Mouse (Mus musculus): ENCODE results near the gene Fam213b. TPM values are rescaled to one million over a fixed set of nuclear protein-coding genes. Genes with fewer than 3 reads are reported as not detected.
A peak's percentile ranks its signal among the peaks of the same experiment; 100 is the strongest.

Gene Fam213b
- polyA plus RNA-seq, 1 experiment from 2014 or later = 16.8 TPM

DNA sequence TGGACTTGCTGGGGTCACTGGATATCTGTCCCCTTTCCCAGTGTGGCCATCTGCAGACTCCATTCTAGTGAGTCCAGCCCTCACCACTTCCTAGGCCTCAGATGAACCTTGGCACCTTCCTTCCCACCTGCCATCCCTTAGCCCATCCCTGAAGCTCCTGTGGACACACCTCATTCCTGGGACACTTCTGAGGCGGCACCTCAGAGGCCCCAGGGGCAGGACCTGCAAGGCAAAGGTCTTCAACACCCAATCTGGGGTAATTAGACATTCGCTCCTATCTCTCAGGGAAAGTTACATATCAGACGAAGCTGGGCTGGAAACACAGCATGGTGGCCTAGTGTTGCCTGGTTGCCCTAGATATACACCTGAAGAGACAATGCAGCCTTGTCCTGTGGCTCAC is 15.8 kb upstream of the Fam213b start:
- Histone ChIP-seq H3K27ac (ENCODE audit: low read length) (no peak overlapping the region), H3K9me3 (ENCODE audit: low read length) (no peaks in the 10 kb centered on the region; the same call in 1 of the 2 replicates), H3K4me3 (ENCODE audit: low read depth, low read length) (no peak overlapping the region), H3K9ac (replicated peaks; ENCODE audit: low read depth) (no peak overlapping the region), H3K4me2 (replicated peaks; ENCODE audit: low read depth, low read length) (no peak overlapping the region), H3K27me3 (replicated peaks; ENCODE audit: insufficient read depth, low read length) (no peaks in the 10 kb centered on the region), H3K36me3 (ENCODE audit: insufficient read depth, low read length) (no peaks in the 10 kb centered on the region), H3K4me1 (ENCODE audit: insufficient read depth, low read depth, low read length) (peaks cover 9% of the 10 kb centered on the region; the same call in 1 of the 2 replicates)
- WGBS = 77% methylated on average over 3 of the region's 3 CpGs
- no peak for ATAC-seq
- TF ChIP-seq EP300 (IDR thresholded peaks at IDR 0.05) = no peak
- TF ChIP-seq CTCF (IDR thresholded peaks at IDR 0.05) = no peak
- no peak for DNase-seq (ENCODE audit: low spot score)

DNA sequence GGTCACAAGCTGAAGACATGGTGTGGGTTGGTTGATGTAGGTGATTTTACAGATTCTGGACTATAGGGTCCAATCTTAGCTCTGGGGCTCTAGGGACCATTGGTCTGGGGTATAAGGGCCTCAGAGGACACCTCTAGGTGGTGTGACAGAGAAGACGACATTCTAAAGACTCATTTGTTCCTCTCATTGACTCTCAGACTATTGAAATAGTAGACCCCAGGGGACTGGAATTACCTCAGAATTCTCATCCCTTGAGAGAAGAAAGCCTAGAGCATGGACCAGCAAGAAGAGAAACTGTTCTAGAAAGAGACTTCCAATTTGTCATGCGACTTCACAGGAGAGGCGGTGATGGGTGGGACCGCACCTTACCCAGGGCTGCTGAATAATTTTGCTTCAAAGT is 15.3 kb upstream of the Fam213b start:
- peaks cover 9% of the 10 kb centered on the region; the same call in 1 of the 2 replicates for H3K4me1 ChIP-seq (ENCODE audit: insufficient read depth, low read depth, low read length)
- DNase-seq (ENCODE audit: low spot score) = no peak
- H3K36me3 ChIP-seq (ENCODE audit: insufficient read depth, low read length) = no peaks in the 10 kb centered on the region
- no peak overlapping the region for H3K9ac ChIP-seq (replicated peaks; ENCODE audit: low read depth)
- H3K4me3 ChIP-seq (ENCODE audit: low read depth, low read length) = no peak overlapping the region
- H3K27ac ChIP-seq (ENCODE audit: low read length) = no peak overlapping the region
- no peak for ATAC-seq
- no peaks in the 10 kb centered on the region; the same call in 1 of the 2 replicates for H3K9me3 ChIP-seq (ENCODE audit: low read length)
- no peaks in the 10 kb centered on the region for H3K27me3 ChIP-seq (replicated peaks; ENCODE audit: insufficient read depth, low read length)
- TF ChIP-seq EP300 (IDR thresholded peaks at IDR 0.05) = no peak
- no peak for TF ChIP-seq CTCF (IDR thresholded peaks at IDR 0.05)
- WGBS = 92% methylated on average over 4 of the region's 4 CpGs
- no peak overlapping the region for H3K4me2 ChIP-seq (replicated peaks; ENCODE audit: low read depth, low read length)

DNA sequence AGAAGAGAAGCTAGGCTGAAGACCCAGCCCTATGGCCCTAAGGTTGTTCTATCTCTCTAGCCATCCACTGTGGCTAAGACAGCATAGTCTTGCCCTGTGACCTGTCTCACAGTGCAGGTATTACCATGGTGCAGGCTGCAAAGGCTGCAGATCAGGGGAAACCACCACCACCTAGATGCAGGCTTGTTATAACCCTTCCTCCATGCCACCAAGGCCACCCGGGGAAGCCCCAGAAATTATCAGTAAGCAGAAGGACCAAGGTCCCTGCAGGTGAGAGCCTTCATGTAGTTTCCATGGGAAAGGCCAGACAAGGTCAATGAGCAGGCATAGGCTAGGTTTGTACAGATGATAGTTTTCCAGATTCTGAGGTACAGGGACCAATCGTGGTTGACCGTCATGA is 14.9 kb upstream of the Fam213b start:
- WGBS = 96% methylated on average over 3 of the region's 3 CpGs
- TF ChIP-seq EP300 (IDR thresholded peaks at IDR 0.05) (no peak), CTCF (IDR thresholded peaks at IDR 0.05) (no peak)
- DNase-seq (ENCODE audit: low spot score) = no peak
- Histone ChIP-seq H3K27ac (ENCODE audit: low read length) (no peak overlapping the region), H3K4me3 (ENCODE audit: low read depth, low read length) (no peak overlapping the region), H3K36me3 (ENCODE audit: insufficient read depth, low read length) (no peaks in the 10 kb centered on the region), H3K4me2 (replicated peaks; ENCODE audit: low read depth, low read length) (no peak overlapping the region), H3K9me3 (ENCODE audit: low read length) (no peaks in the 10 kb centered on the region; the same call in 1 of the 2 replicates), H3K9ac (replicated peaks; ENCODE audit: low read depth) (no peak overlapping the region), H3K4me1 (ENCODE audit: insufficient read depth, low read depth, low read length) (peaks cover 9% of the 10 kb centered on the region; the same call in 1 of the 2 replicates), H3K27me3 (replicated peaks; ENCODE audit: insufficient read depth, low read length) (no peaks in the 10 kb centered on the region)
- no peak for ATAC-seq

DNA sequence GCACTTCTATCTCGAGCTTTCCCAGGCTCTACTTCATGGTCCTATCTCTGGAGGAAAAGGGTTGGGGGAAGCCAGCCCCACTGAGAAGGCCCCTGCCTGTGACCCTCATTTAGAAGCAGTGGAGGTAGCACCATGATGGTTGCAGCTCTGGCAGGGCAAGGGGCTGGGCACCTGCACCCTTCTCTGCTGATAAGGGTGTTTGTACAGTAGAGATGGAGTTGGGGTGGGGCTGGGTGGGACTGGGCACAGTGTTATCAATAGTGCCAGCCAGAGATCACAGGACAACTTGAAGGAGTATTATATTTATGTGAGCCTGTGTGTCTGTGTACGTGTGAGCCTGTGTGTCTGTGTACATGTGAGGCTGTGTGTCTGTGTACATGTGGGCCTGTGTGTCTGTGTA is 12.7 kb upstream of the Fam213b start:
- H3K9me3 ChIP-seq (ENCODE audit: low read length) = no peaks in the 10 kb centered on the region
- WGBS = 43% methylated on average over 2 of the region's 2 CpGs
- no peak overlapping the region for H3K9ac ChIP-seq (replicated peaks; ENCODE audit: low read depth)
- no peak overlapping the region for H3K4me3 ChIP-seq (ENCODE audit: low read depth, low read length)
- no peak for TF ChIP-seq EP300 (IDR thresholded peaks at IDR 0.05)
- TF ChIP-seq CTCF (IDR thresholded peaks at IDR 0.05) = no peak
- ATAC-seq (no peak), DNase-seq (ENCODE audit: low spot score) (no peak)
- no peaks in the 10 kb centered on the region for H3K27me3 ChIP-seq (replicated peaks; ENCODE audit: insufficient read depth, low read length)
- no peak overlapping the region for H3K4me2 ChIP-seq (replicated peaks; ENCODE audit: low read depth, low read length)
- peaks cover 13% of the 10 kb centered on the region; the same call in 1 of the 2 replicates for H3K4me1 ChIP-seq (ENCODE audit: insufficient read depth, low read depth, low read length)
- no peak overlapping the region for H3K27ac ChIP-seq (ENCODE audit: low read length)
- no peaks in the 10 kb centered on the region for H3K36me3 ChIP-seq (ENCODE audit: insufficient read depth, low read length)

DNA sequence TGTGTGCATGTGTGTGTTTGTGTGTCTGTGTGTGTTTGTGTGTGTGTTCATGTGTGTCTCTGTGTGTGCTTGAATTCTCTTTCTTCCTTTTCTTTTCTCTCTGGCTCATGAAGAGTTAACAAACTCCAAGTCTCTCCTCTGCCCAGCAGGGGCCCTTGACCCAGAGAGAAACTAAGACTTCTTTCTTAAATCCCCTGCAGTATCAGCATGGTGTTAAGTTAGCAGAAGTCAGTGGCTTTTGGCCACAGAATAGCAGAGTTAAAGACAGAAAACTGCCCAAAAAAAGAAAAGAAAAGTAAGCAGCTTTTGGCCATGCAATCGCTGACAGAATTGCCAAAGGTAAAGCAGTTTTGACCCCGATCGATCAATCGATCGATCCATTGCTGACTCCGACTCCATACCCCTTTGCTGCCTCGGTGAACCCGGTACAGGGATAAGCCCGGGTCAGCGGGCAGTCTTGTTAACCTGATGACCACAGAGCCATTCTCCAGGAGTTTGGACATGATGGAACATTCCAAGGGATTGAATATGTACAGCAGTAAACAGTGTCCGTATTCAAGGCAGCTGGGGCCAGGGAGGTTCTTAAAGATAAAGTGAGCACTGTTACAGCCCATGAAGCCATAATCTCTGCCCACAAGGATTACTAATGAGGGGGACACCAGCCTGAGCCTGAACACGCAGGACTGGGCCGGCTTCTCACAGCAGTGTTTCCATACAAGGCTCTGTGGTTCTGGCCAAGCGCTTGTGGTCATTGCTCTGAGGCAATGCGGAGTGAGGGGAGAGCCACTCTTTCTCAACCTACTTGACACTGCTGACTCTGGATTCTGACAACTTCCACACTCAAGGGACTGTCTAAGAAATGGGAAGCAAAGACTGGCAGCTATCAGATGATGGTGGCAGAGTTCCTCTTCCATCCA is 11.9 kb upstream of the Fam213b start:
- TF ChIP-seq CTCF (IDR thresholded peaks at IDR 0.05) (no peak), EP300 (IDR thresholded peaks at IDR 0.05) (no peak)
- Histone ChIP-seq H3K9ac (replicated peaks; ENCODE audit: low read depth) (no peak overlapping the region), H3K36me3 (ENCODE audit: insufficient read depth, low read length) (no peaks in the 10 kb centered on the region), H3K9me3 (ENCODE audit: low read length) (no peaks in the 10 kb centered on the region), H3K27me3 (replicated peaks; ENCODE audit: insufficient read depth, low read length) (no peaks in the 10 kb centered on the region), H3K4me1 (ENCODE audit: insufficient read depth, low read depth, low read length) (peaks cover 13% of the 10 kb centered on the region; the same call in 1 of the 2 replicates), H3K27ac (ENCODE audit: low read length) (no peak overlapping the region), H3K4me2 (replicated peaks; ENCODE audit: low read depth, low read length) (peak overlapping the region; percentile 22; the same call in 1 of the 2 replicates), H3K4me3 (ENCODE audit: low read depth, low read length) (no peak overlapping the region)
- DNase-seq (ENCODE audit: low spot score) (peak; percentile 81), ATAC-seq (peak; percentile 77)
- WGBS = 25% methylated on average over 15 of the region's 15 CpGs

DNA sequence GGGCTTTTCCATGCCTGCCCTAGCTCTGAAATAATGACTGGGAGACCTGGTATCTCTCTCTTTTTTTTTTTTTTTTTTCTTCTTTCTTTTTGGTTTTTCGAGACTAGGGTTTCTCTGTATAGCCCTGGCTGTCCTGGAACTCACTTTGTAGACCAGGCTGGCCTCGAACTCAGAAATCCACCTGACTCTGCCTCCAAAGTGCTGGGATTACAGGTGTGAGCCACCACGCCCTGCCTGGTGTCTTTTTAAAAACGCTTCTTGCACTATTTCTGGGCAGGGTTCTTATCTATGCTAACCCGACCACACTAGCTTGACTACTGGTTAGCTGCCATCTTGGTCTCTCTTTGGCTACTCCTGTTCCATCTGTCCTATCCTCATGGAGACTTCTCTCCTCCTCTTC is 9.6 kb upstream of the Fam213b start:
- 82% methylated on average over 5 of the region's 5 CpGs for WGBS
- no peak for DNase-seq (ENCODE audit: low spot score)
- no peak overlapping the region for H3K9ac ChIP-seq (replicated peaks; ENCODE audit: low read depth)
- no peaks in the 10 kb centered on the region for H3K27me3 ChIP-seq (replicated peaks; ENCODE audit: insufficient read depth, low read length)
- H3K4me3 ChIP-seq (ENCODE audit: low read depth, low read length) = no peak overlapping the region
- no peak overlapping the region for H3K27ac ChIP-seq (ENCODE audit: low read length)
- no peak overlapping the region for H3K4me2 ChIP-seq (replicated peaks; ENCODE audit: low read depth, low read length)
- H3K36me3 ChIP-seq (ENCODE audit: insufficient read depth, low read length) = no peaks in the 10 kb centered on the region
- H3K9me3 ChIP-seq (ENCODE audit: low read length) = no peaks in the 10 kb centered on the region
- H3K4me1 ChIP-seq (ENCODE audit: insufficient read depth, low read depth, low read length) = peaks cover 13% of the 10 kb centered on the region; the same call in 1 of the 2 replicates
- TF ChIP-seq EP300 (IDR thresholded peaks at IDR 0.05) = no peak
- no peak for TF ChIP-seq CTCF (IDR thresholded peaks at IDR 0.05)
- ATAC-seq = no peak
